Comparison of ENCODE assay signal across 10 mouse cellular contexts in the genomic region with DNA sequence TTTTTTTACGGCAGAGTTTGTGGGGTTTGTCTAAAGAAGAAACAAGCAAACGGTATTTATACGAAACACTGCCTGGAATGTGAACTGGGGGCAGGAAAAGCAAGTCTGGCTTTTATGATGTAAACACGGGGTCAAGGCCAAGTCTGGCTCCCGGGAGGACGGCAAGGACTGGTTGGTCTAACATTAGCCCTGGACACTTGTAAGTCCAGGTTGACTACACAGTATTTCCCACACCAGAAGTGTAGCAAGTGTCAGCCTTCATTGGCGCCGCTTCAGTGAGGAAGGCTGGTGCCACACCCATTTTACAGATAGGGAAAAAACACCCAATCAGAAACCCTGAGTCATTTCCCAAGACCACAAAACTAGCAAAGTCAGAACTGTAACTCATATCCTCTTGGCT. TPM values are rescaled to one million over a fixed set of nuclear protein-coding genes. Genes with fewer than 3 reads are reported as not detected.
A peak's percentile ranks its signal among the peaks of the same experiment; 100 is the strongest.
DNase-seq lines count a peak whose midpoint lies in the region; ATAC-seq and TF ChIP-seq lines count a peak whose summit lies in the region.
"Had no signal": no experiment of that assay in that cellular context is flagged by ENCODE, and none has a peak within 500 bp of the region (broad histone marks: within the 10 kb centered on the region; RNA-seq: fewer than 3 reads in every experiment).

No protein-coding gene starts in this region.

- no peaks in the 10 kb centered on the region for H3K9me3 ChIP-seq in heart, embryonic 13.5 days
- H3K9me3 ChIP-seq in stomach, postnatal 0 days (ENCODE audit: control insufficient read depth, low read length), result no peaks in the 10 kb centered on the region
- H3K9me3 ChIP-seq: midbrain, embryonic 12.5 days had no signal

- no peak for ATAC-seq in heart, embryonic 13.5 days (ENCODE audit: extremely low read depth, insufficient number of reproducible peaks, low FRiP score, low TSS enrichment)
- ATAC-seq in stomach, postnatal 0 days (ENCODE audit: low FRiP score, low TSS enrichment), result peak; percentile 2; the same call in 1 of the 2 replicates

- peak overlapping the region; percentile 86 for H3K27ac ChIP-seq in liver, adult 2 months (replicated peaks; ENCODE audit: insufficient read depth, low read depth, low read length)
- peak overlapping the region; percentile 65; the same call in 1 of the 2 replicates for H3K27ac ChIP-seq in heart, embryonic 13.5 days (replicated peaks)
- peak overlapping the region; percentile 86 for H3K27ac ChIP-seq in stomach, postnatal 0 days (replicated peaks)
- H3K27ac ChIP-seq: midbrain, embryonic 12.5 days had no signal

- H3K4me3 ChIP-seq in liver, adult 2 months (ENCODE audit: insufficient read depth, low read depth, low read length), result no peak overlapping the region
- H3K4me3 ChIP-seq in heart, embryonic 13.5 days, result no peak overlapping the region
- H3K4me3 ChIP-seq in stomach, postnatal 0 days (ENCODE audit: low read depth, low read length), result no peak overlapping the region
- H3K4me3 ChIP-seq: midbrain, embryonic 12.5 days had no signal

- peaks cover 20% of the 10 kb centered on the region for H3K4me1 ChIP-seq in liver, adult 2 months (ENCODE audit: control insufficient read depth, insufficient read depth, low read length)
- peaks cover 50% of the 10 kb centered on the region for H3K4me1 ChIP-seq in heart, embryonic 13.5 days
- peaks cover 12% of the 10 kb centered on the region for H3K4me1 ChIP-seq in stomach, postnatal 0 days (replicated peaks; ENCODE audit: control insufficient read depth, insufficient read depth)

- peak; percentile 38 for DNase-seq in liver, adult 2 months (ENCODE audit: extremely low read depth, low read depth, low spot score)
- no peak for DNase-seq in liver
- DNase-seq in kidney, postnatal 25 days, result peak; percentile 65 to 82
- DNase-seq in stomach, postnatal 0 days (ENCODE audit: low spot score), result no peak
- DNase-seq in MN1 (ENCODE audit: low spot score), result no peak
- no peak for DNase-seq in right cerebral cortex, postnatal 4 days
- DNase-seq in left cerebral cortex, adult 18-20 months (ENCODE audit: low spot score in 2 of 2), result no peak

- peaks cover 7% of the 10 kb centered on the region; the same call in 1 of the 2 replicates for H3K79me2 ChIP-seq in liver, adult 2 months (ENCODE audit: control insufficient read depth, insufficient read depth, low read length)

- no peak for TF ChIP-seq POLR2A in liver, adult 2 months (IDR thresholded peaks at IDR 0.05; ENCODE audit: extremely low read depth, insufficient read depth, low read length)

- H3K36me3 ChIP-seq in liver, adult 2 months (ENCODE audit: control insufficient read depth, insufficient read depth, low read length), result no peaks in the 10 kb centered on the region
- no peaks in the 10 kb centered on the region for H3K36me3 ChIP-seq in heart, embryonic 13.5 days
- H3K36me3 ChIP-seq in stomach, postnatal 0 days (ENCODE audit: control insufficient read depth, insufficient read depth, low read length), result no peaks in the 10 kb centered on the region; the same call in 1 of the 2 replicates
- H3K36me3 ChIP-seq: midbrain, embryonic 12.5 days had no signal

- no peak for TF ChIP-seq EP300 in stomach, postnatal 0 days (optimal IDR thresholded peaks at IDR 0.05)

- no peak overlapping the region for H3K4me2 ChIP-seq in heart, embryonic 13.5 days
- no peak overlapping the region for H3K4me2 ChIP-seq in stomach, postnatal 0 days (replicated peaks; ENCODE audit: low read depth)
- H3K4me2 ChIP-seq: midbrain, embryonic 12.5 days had no signal

- TF ChIP-seq CTCF in liver, adult 2 months (IDR thresholded peaks at IDR 0.05; ENCODE audit: low read depth, low read length), result no peak
- no peak for TF ChIP-seq CTCF in stomach, postnatal 0 days (IDR thresholded peaks at IDR 0.05; ENCODE audit: low read depth)

- no peak overlapping the region for H3K9ac ChIP-seq in liver, adult 2 months (ENCODE audit: low read depth, low read length)
- H3K9ac ChIP-seq in heart, embryonic 13.5 days, result peak overlapping the region; percentile 16; the same call in 1 of the 2 replicates
- H3K9ac ChIP-seq in stomach, postnatal 0 days (ENCODE audit: low read length), result no peak overlapping the region
- H3K9ac ChIP-seq: midbrain, embryonic 12.5 days had no signal

- H3K27me3 ChIP-seq in liver, adult 2 months (ENCODE audit: control insufficient read depth, insufficient read depth, low read length), result no peaks in the 10 kb centered on the region
- H3K27me3 ChIP-seq in heart, embryonic 13.5 days (replicated peaks), result peaks cover 7% of the 10 kb centered on the region; the same call in 1 of the 2 replicates
- H3K27me3 ChIP-seq in stomach, postnatal 0 days (ENCODE audit: control insufficient read depth, insufficient read depth, low read length), result no peaks in the 10 kb centered on the region

- WGBS in liver, adult 2 months, result 65% methylated on average over 8 of the region's 8 CpGs
- WGBS in heart, embryonic 13.5 days, result 58% methylated on average over 8 of the region's 8 CpGs
- 21% methylated on average over 8 of the region's 8 CpGs for WGBS in stomach, postnatal 0 days

RNA-seq across cellular contexts. Expression of a gene that starts 18.8 kb away (rescaled TPM):
- 4.1 and 6.8 TPM in 2 replicates for total RNA-seq in liver, adult 2 months (2014; rRNA removed)
- polyA plus RNA-seq in liver, adult 2 months (2012; rRNA removed), result 4.0 and 13.3 TPM in 2 replicates
- polyA plus RNA-seq in heart, embryonic 13.5 days (2015; fragmentation: Nextera tagmentation; extraction: Ambion mirVana), result 25.3 and 30.3 TPM in 2 replicates
- 79.0 and 90.0 TPM in 2 replicates for polyA plus RNA-seq in stomach, postnatal 0 days (2015; fragmentation: Nextera tagmentation; extraction: Ambion mirVana)
- total RNA-seq in left cerebral cortex, adult 18-20 months (2021), result 1 to 10 TPM; 5.3 to 5.7 TPM

RNA-seq across cellular contexts. Expression of a gene that starts 50.4 kb away (rescaled TPM):
- 0.40 and 2.4 TPM in 2 replicates for total RNA-seq in liver, adult 2 months (2014; rRNA removed)
- 0.06 and 0.41 TPM in 2 replicates for polyA plus RNA-seq in liver, adult 2 months (2012; rRNA removed)
- 2.7 and 3.6 TPM in 2 replicates for polyA plus RNA-seq in heart, embryonic 13.5 days (2015; fragmentation: Nextera tagmentation; extraction: Ambion mirVana)
- polyA plus RNA-seq in stomach, postnatal 0 days (2015; fragmentation: Nextera tagmentation; extraction: Ambion mirVana), result 4.9 and 6.0 TPM in 2 replicates
- 1 to 10 TPM; 7.4 to 9.1 TPM for total RNA-seq in left cerebral cortex, adult 18-20 months (2021)
- total RNA-seq: granulocyte monocyte progenitor cell, adult 5-6 weeks had no signal

Comparison
In these comparisons a context has a peak if more than half of its experiments do, and no peak if none do; other contexts are left out.
1. DNase-seq: peak in liver, adult 2 months (single experiment) and kidney, postnatal 25 days (2 of 2); none in liver (single experiment), stomach, postnatal 0 days (single experiment), MN1 (single experiment), right cerebral cortex, postnatal 4 days (single experiment) and left cerebral cortex, adult 18-20 months (0 of 2).
2. Peak in every context shown above with its lines, with median percentiles within 50 percentile points of each other: H3K27ac ChIP-seq.